Mouse (Mus musculus): ENCODE results near the gene P2ry6. TPM values are rescaled to one million over a fixed set of nuclear protein-coding genes. Genes with fewer than 3 reads are reported as not detected.
A peak's percentile ranks its signal among the peaks of the same experiment; 100 is the strongest.

Gene P2ry6
- polyA plus RNA-seq, 1 experiment: 0.04 TPM

- peaks cover 99% of the 10 kb centered on the region for H3K79me2 ChIP-seq (ENCODE audit: control insufficient read depth, insufficient read depth)
- H3ac ChIP-seq (ENCODE audit: control insufficient read depth, insufficient read length, low read depth): no peak overlapping the region
- H3K4me3 ChIP-seq (ENCODE audit: insufficient read depth, poor library complexity, severe bottlenecking): no peak overlapping the region
- TF ChIP-seq MAX (IDR thresholded peaks at IDR 0.05) (no peak), MYOD1 (IDR thresholded peaks at IDR 0.05; ENCODE audit: control insufficient read depth, insufficient read length, low read depth) (no peak), CEBPB (IDR thresholded peaks at IDR 0.05; ENCODE audit: low read depth) (no peak), CTCF (IDR thresholded peaks at IDR 0.05; ENCODE audit: control insufficient read depth, insufficient read depth, insufficient read length) (no peak), USF1 (IDR thresholded peaks at IDR 0.05; ENCODE audit: low read depth) (no peak), MYOG (IDR thresholded peaks at IDR 0.05; ENCODE audit: control insufficient read depth, extremely low read depth, insufficient read length) (no peak), FOSL1 (IDR thresholded peaks at IDR 0.05; ENCODE audit: insufficient read depth, low read length, poor library complexity, severe bottlenecking) (no peak)
- H3K36me3 ChIP-seq (ENCODE audit: control insufficient read depth, insufficient read depth): peaks cover 8% of the 10 kb centered on the region
- no peaks in the 10 kb centered on the region for H3K27me3 ChIP-seq (ENCODE audit: control insufficient read depth, insufficient read depth, insufficient read length)
- H3K79me3 ChIP-seq (ENCODE audit: low read depth): peaks cover 51% of the 10 kb centered on the region
These were observed 62.7 kb downstream of the P2ry6 start for GRCm38 (mm10) chr7:100911791-100912190.

- TF ChIP-seq MYOG (IDR thresholded peaks at IDR 0.05; ENCODE audit: control insufficient read depth, extremely low read depth, insufficient read length) (no peak), USF1 (IDR thresholded peaks at IDR 0.05; ENCODE audit: low read depth) (no peak), FOSL1 (IDR thresholded peaks at IDR 0.05; ENCODE audit: insufficient read depth, low read length, poor library complexity, severe bottlenecking) (no peak), CEBPB (IDR thresholded peaks at IDR 0.05; ENCODE audit: low read depth) (no peak), CTCF (IDR thresholded peaks at IDR 0.05; ENCODE audit: control insufficient read depth, insufficient read depth, insufficient read length) (no peak), MAX (IDR thresholded peaks at IDR 0.05) (no peak), MYOD1 (IDR thresholded peaks at IDR 0.05; ENCODE audit: control insufficient read depth, insufficient read length, low read depth) (no peak)
- Histone ChIP-seq H3ac (ENCODE audit: control insufficient read depth, insufficient read length, low read depth) (no peak overlapping the region), H3K27me3 (ENCODE audit: control insufficient read depth, insufficient read depth, insufficient read length) (no peaks in the 10 kb centered on the region), H3K36me3 (ENCODE audit: control insufficient read depth, insufficient read depth) (peaks cover 5% of the 10 kb centered on the region), H3K4me3 (ENCODE audit: insufficient read depth, poor library complexity, severe bottlenecking) (no peak overlapping the region), H3K79me3 (ENCODE audit: low read depth) (peaks cover 53% of the 10 kb centered on the region), H3K79me2 (ENCODE audit: control insufficient read depth, insufficient read depth) (peaks cover 99% of the 10 kb centered on the region)
These were observed 63.1 kb downstream of the P2ry6 start for GRCm38 (mm10) chr7:100911246-100911770.

- H3K27me3 ChIP-seq (ENCODE audit: control insufficient read depth, insufficient read depth, insufficient read length): no peaks in the 10 kb centered on the region
- H3ac ChIP-seq (ENCODE audit: control insufficient read depth, insufficient read length, low read depth): no peak overlapping the region
- H3K36me3 ChIP-seq (ENCODE audit: control insufficient read depth, insufficient read depth): no peaks in the 10 kb centered on the region
- no peak overlapping the region for H3K4me3 ChIP-seq (ENCODE audit: insufficient read depth, poor library complexity, severe bottlenecking)
- peak; percentile 38 for TF ChIP-seq CTCF (IDR thresholded peaks at IDR 0.05; ENCODE audit: control insufficient read depth, insufficient read depth, insufficient read length)
- no peak for TF ChIP-seq MYOG (IDR thresholded peaks at IDR 0.05; ENCODE audit: control insufficient read depth, extremely low read depth, insufficient read length)
- no peak for TF ChIP-seq MYOD1 (IDR thresholded peaks at IDR 0.05; ENCODE audit: control insufficient read depth, insufficient read length, low read depth)
- no peak for TF ChIP-seq MAX (IDR thresholded peaks at IDR 0.05)
- peaks cover 94% of the 10 kb centered on the region for H3K79me2 ChIP-seq (ENCODE audit: control insufficient read depth, insufficient read depth)
- H3K79me3 ChIP-seq (ENCODE audit: low read depth): peaks cover 48% of the 10 kb centered on the region
These were observed 65.9 kb downstream of the P2ry6 start for GRCm38 (mm10) chr7:100908567-100908966.

GRCm38 (mm10) chr7:100908061-100908460, 66.4 kb downstream of the P2ry6 start:
- no peak overlapping the region for H3K4me3 ChIP-seq (ENCODE audit: insufficient read depth, poor library complexity, severe bottlenecking)
- H3K79me2 ChIP-seq (ENCODE audit: control insufficient read depth, insufficient read depth): peaks cover 94% of the 10 kb centered on the region
- no peaks in the 10 kb centered on the region for H3K27me3 ChIP-seq (ENCODE audit: control insufficient read depth, insufficient read depth, insufficient read length)
- TF ChIP-seq FOSL1 (IDR thresholded peaks at IDR 0.05; ENCODE audit: insufficient read depth, low read length, poor library complexity, severe bottlenecking): no peak
- no peak for TF ChIP-seq CTCF (IDR thresholded peaks at IDR 0.05; ENCODE audit: control insufficient read depth, insufficient read depth, insufficient read length)
- TF ChIP-seq USF1 (IDR thresholded peaks at IDR 0.05; ENCODE audit: low read depth): no peak
- TF ChIP-seq MAX (IDR thresholded peaks at IDR 0.05): no peak
- no peak for TF ChIP-seq MYOD1 (IDR thresholded peaks at IDR 0.05; ENCODE audit: control insufficient read depth, insufficient read length, low read depth)
- H3ac ChIP-seq (ENCODE audit: control insufficient read depth, insufficient read length, low read depth): no peak overlapping the region
- H3K79me3 ChIP-seq (ENCODE audit: low read depth): peaks cover 46% of the 10 kb centered on the region
- H3K36me3 ChIP-seq (ENCODE audit: control insufficient read depth, insufficient read depth): no peaks in the 10 kb centered on the region

GRCm38 (mm10) chr7:100907231-100907630, 67.2 kb downstream of the P2ry6 start:
- H3K79me3 ChIP-seq (ENCODE audit: low read depth): peaks cover 41% of the 10 kb centered on the region
- H3ac ChIP-seq (ENCODE audit: control insufficient read depth, insufficient read length, low read depth): no peak overlapping the region
- no peaks in the 10 kb centered on the region for H3K36me3 ChIP-seq (ENCODE audit: control insufficient read depth, insufficient read depth)
- H3K27me3 ChIP-seq (ENCODE audit: control insufficient read depth, insufficient read depth, insufficient read length): no peaks in the 10 kb centered on the region
- H3K4me3 ChIP-seq (ENCODE audit: insufficient read depth, poor library complexity, severe bottlenecking): no peak overlapping the region
- TF ChIP-seq CTCF (IDR thresholded peaks at IDR 0.05; ENCODE audit: control insufficient read depth, insufficient read depth, insufficient read length) (peak; percentile 64), MYOD1 (IDR thresholded peaks at IDR 0.05; ENCODE audit: control insufficient read depth, insufficient read length, low read depth) (no peak), CEBPB (IDR thresholded peaks at IDR 0.05; ENCODE audit: low read depth) (no peak), MYOG (IDR thresholded peaks at IDR 0.05; ENCODE audit: control insufficient read depth, extremely low read depth, insufficient read length) (no peak)
- H3K79me2 ChIP-seq (ENCODE audit: control insufficient read depth, insufficient read depth): peaks cover 94% of the 10 kb centered on the region
